Mouse (Mus musculus) megakaryocyte, embryonic 14.5 days (primary cell): ENCODE results near the gene Cpe.

Experiments used
- FLI1 ChIP-seq: IDR thresholded peaks from 2 replicates; pipeline ENCODE4 v1.6.1; 2012; ENCODE audit warnings: low read length, inconsistent platforms, mixed read lengths
- GATA1 ChIP-seq: IDR thresholded peaks from 3 replicates; pipeline ENCODE4 v1.6.1; 2012; ENCODE audit warnings: mixed read lengths, low read length, inconsistent platforms, borderline replicate concordance

GRCm38 (mm10) chr8:64691591-64692401, 1.1 kb downstream of the Cpe start:
- TF ChIP-seq GATA1 (no peak), FLI1 (no peak)
